Mouse (Mus musculus): ENCODE data around the gene Lrrc23. TPM values are rescaled to one million over a fixed set of nuclear protein-coding genes. Genes with fewer than 3 reads are reported as not detected.

The Lrrc23 gene
- polyA plus RNA-seq, 1 experiment from 2014 or later, result 6.4 TPM

- H3K4me3 ChIP-seq (replicated peaks; ENCODE audit: low read length), result peak within 1 kb of the TSS; percentile 73
- H3K27me3 ChIP-seq (ENCODE audit: control insufficient read depth, insufficient read depth, low read length), result no peaks in the 10 kb centered on the region
- DNase-seq (ENCODE audit: low spot score) (peak; percentile 88), ATAC-seq (ENCODE audit: low FRiP score) (peak; percentile 78)
- WGBS, result under 1% methylated on average over 41 of the region's 41 CpGs
- peak within 1 kb of the TSS; percentile 98 for H3K27ac ChIP-seq
- H3K9me3 ChIP-seq (ENCODE audit: control insufficient read depth, low read length), result no peaks in the 10 kb centered on the region
- peak within 1 kb of the TSS; percentile 83 for H3K4me2 ChIP-seq (replicated peaks)
- peaks cover 30% of the 10 kb centered on the region for H3K36me3 ChIP-seq (replicated peaks; ENCODE audit: control insufficient read depth, insufficient read depth)
- peaks cover 31% of the 10 kb centered on the region for H3K4me1 ChIP-seq (replicated peaks; ENCODE audit: control insufficient read depth, insufficient read depth, low read length)
- peak within 1 kb of the TSS; percentile 96 for H3K9ac ChIP-seq
Measured at GRCm38 (mm10) chr6:124740888-124741761, 38.4 kb downstream of the Lrrc23 start, which contains the start of gene Grcc10. Gene Grcc10, minus strand, starts transcription at chr6:124741374.

DNA sequence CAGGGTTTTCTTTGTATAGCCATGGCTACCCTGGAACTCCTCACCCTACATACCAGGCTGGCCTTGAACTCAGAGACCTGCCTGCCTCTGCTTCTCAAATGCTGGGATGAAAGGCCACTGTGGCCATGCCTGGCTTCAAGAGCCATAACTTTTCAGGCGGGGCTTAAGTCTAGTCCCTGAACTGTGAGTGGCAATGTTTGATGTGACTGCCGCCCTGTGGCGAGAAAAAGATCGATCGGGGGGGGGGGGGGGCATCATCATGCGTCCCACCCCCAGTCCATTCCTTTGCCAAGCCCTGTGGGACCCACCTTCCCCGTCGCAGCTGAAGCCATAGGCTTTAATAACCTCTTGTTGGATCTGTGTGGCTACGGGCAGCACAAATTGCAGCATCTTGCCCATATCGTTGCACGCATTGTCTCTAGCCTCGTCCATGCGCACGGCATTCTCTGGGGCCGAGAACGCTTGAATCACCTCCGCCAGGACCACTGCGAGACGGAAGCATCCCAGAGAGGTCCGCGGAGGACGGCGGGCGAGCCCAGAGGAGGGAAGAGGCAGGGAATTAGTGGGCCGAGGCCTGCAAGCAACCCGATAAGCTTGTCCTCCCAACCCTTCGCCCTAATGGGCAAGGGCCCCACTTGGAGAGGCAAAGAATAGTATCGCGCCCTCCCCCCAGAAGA, 39.2 kb downstream of the Lrrc23 start:
- DNase-seq (ENCODE audit: low spot score) (peak; percentile 66), ATAC-seq (ENCODE audit: low FRiP score) (peak; percentile 19)
- no peaks in the 10 kb centered on the region for H3K27me3 ChIP-seq (ENCODE audit: control insufficient read depth, insufficient read depth, low read length)
- peaks cover 27% of the 10 kb centered on the region for H3K4me1 ChIP-seq (replicated peaks; ENCODE audit: control insufficient read depth, insufficient read depth, low read length)
- H3K9me3 ChIP-seq (ENCODE audit: control insufficient read depth, low read length), result no peaks in the 10 kb centered on the region
- WGBS, result under 1% methylated on average over 28 of the region's 29 CpGs
- peak overlapping the region; percentile 73 for H3K4me3 ChIP-seq (replicated peaks; ENCODE audit: low read length)
- H3K9ac ChIP-seq, result peak overlapping the region; percentile 96
- peaks cover 30% of the 10 kb centered on the region for H3K36me3 ChIP-seq (replicated peaks; ENCODE audit: control insufficient read depth, insufficient read depth)
- peak overlapping the region; percentile 83 for H3K4me2 ChIP-seq (replicated peaks)
- peak overlapping the region; percentile 98 for H3K27ac ChIP-seq

DNA sequence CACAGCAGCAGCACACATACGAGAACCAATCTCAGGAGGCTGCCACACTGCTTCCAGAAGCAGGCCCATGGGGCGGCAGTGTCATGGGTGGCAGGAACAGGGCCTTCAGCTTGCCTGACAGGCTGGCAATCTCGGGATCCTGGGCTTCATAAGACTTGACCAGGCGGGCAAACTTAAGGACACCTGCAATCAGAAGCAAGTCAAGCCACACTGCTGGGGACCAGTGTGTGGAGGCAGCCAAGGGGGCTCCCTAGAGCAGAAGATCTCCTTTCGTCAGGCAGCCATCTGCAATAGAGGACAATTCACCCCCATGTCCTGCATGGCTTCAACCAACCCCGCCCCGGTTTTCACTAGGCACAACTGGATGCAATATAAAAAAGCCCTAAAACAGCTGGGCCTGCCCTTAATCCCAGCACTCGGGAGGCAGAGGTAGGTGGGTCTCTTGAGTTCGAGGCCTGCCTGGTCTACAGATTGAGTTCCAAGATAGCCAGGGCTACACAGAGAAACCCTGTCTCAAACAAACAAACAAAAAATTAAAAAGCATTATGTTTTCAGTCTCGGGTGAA, 40.2 kb downstream of the Lrrc23 start:
- H3K4me2 ChIP-seq (replicated peaks), result peak overlapping the region; percentile 83
- 89% methylated on average over 10 of the region's 10 CpGs for WGBS
- H3K36me3 ChIP-seq (replicated peaks; ENCODE audit: control insufficient read depth, insufficient read depth), result peaks cover 22% of the 10 kb centered on the region
- H3K9ac ChIP-seq, result peak overlapping the region; percentile 96
- peaks cover 27% of the 10 kb centered on the region for H3K4me1 ChIP-seq (replicated peaks; ENCODE audit: control insufficient read depth, insufficient read depth, low read length)
- H3K27ac ChIP-seq, result peak overlapping the region; percentile 98
- DNase-seq (ENCODE audit: low spot score) (no peak), ATAC-seq (ENCODE audit: low FRiP score) (no peak)
- H3K9me3 ChIP-seq (ENCODE audit: control insufficient read depth, low read length), result no peaks in the 10 kb centered on the region
- no peak overlapping the region; the same call in 1 of the 2 replicates for H3K4me3 ChIP-seq (replicated peaks; ENCODE audit: low read length)
- no peaks in the 10 kb centered on the region for H3K27me3 ChIP-seq (ENCODE audit: control insufficient read depth, insufficient read depth, low read length)

GRCm38 (mm10) chr6:124738511-124739023, 41.0 kb downstream of the Lrrc23 start, which contains the start of gene Ptpn6:
Gene Ptpn6, minus strand, starts transcription at chr6:124738714.
- peak within 1 kb of the TSS; percentile 96 for H3K9ac ChIP-seq
- WGBS, result 33% methylated on average over 15 of the region's 15 CpGs
- H3K27me3 ChIP-seq (ENCODE audit: control insufficient read depth, insufficient read depth, low read length), result no peaks in the 10 kb centered on the region
- H3K9me3 ChIP-seq (ENCODE audit: control insufficient read depth, low read length), result no peaks in the 10 kb centered on the region
- peaks cover 27% of the 10 kb centered on the region for H3K4me1 ChIP-seq (replicated peaks; ENCODE audit: control insufficient read depth, insufficient read depth, low read length)
- no peak within 1 kb of the TSS for H3K27ac ChIP-seq
- H3K36me3 ChIP-seq (replicated peaks; ENCODE audit: control insufficient read depth, insufficient read depth), result peaks cover 14% of the 10 kb centered on the region
- no peak within 1 kb of the TSS for H3K4me3 ChIP-seq (replicated peaks; ENCODE audit: low read length)
- DNase-seq (ENCODE audit: low spot score) (no peak), ATAC-seq (ENCODE audit: low FRiP score) (no peak)
- peak within 1 kb of the TSS; percentile 83 for H3K4me2 ChIP-seq (replicated peaks)

- 94% methylated on average over 11 of the region's 11 CpGs for WGBS
- Histone ChIP-seq H3K9ac (no peak overlapping the region), H3K9me3 (ENCODE audit: control insufficient read depth, low read length) (no peaks in the 10 kb centered on the region), H3K27me3 (ENCODE audit: control insufficient read depth, insufficient read depth, low read length) (no peaks in the 10 kb centered on the region), H3K4me2 (replicated peaks) (no peak overlapping the region), H3K36me3 (replicated peaks; ENCODE audit: control insufficient read depth, insufficient read depth) (no peaks in the 10 kb centered on the region), H3K4me3 (replicated peaks; ENCODE audit: low read length) (no peak overlapping the region), H3K27ac (no peak overlapping the region), H3K4me1 (replicated peaks; ENCODE audit: control insufficient read depth, insufficient read depth, low read length) (peaks cover 24% of the 10 kb centered on the region)
- no peak for ATAC-seq (ENCODE audit: low FRiP score)
- DNase-seq (ENCODE audit: low spot score), result no peak
Measured at GRCm38 (mm10) chr6:124737040-124737439, 42.5 kb downstream of the Lrrc23 start.

DNA sequence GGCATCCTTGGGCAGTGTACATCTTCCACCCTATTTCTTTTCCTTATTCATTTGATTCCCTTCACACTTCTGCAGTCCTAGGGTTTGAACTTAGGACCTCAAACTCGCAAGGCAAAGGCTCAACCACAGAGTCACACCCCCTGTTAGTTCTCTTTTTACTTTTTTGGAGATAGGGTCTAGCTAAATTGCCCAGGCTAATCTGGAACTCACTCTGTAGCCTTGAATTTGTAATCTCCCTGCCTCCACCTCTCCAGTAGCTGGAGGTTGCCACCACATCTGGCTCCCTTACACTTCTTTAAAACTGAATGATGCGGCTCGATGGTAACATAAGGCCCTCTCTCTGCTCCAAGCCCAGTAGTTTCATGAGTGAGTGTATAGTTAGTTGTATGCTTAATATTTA, 45.1 kb downstream of the Lrrc23 start:
- Histone ChIP-seq H3K4me1 (replicated peaks; ENCODE audit: control insufficient read depth, insufficient read depth, low read length) (peaks cover 9% of the 10 kb centered on the region), H3K36me3 (replicated peaks; ENCODE audit: control insufficient read depth, insufficient read depth) (no peaks in the 10 kb centered on the region), H3K9me3 (ENCODE audit: control insufficient read depth, low read length) (no peaks in the 10 kb centered on the region), H3K4me2 (replicated peaks) (no peak overlapping the region), H3K27ac (no peak overlapping the region), H3K27me3 (ENCODE audit: control insufficient read depth, insufficient read depth, low read length) (no peaks in the 10 kb centered on the region), H3K9ac (no peak overlapping the region), H3K4me3 (replicated peaks; ENCODE audit: low read length) (no peak overlapping the region)
- 89% methylated on average over 3 of the region's 3 CpGs for WGBS
- ATAC-seq (ENCODE audit: low FRiP score), result no peak
- no peak for DNase-seq (ENCODE audit: low spot score)

GRCm38 (mm10) chr6:124732476-124733370, 46.8 kb downstream of the Lrrc23 start:
- no peaks in the 10 kb centered on the region for H3K9me3 ChIP-seq (ENCODE audit: control insufficient read depth, low read length)
- DNase-seq (ENCODE audit: low spot score) (no peak), ATAC-seq (ENCODE audit: low FRiP score) (no peak)
- no peak overlapping the region for H3K4me3 ChIP-seq (replicated peaks; ENCODE audit: low read length)
- no peaks in the 10 kb centered on the region for H3K27me3 ChIP-seq (ENCODE audit: control insufficient read depth, insufficient read depth, low read length)
- no peaks in the 10 kb centered on the region for H3K36me3 ChIP-seq (replicated peaks; ENCODE audit: control insufficient read depth, insufficient read depth)
- no peak overlapping the region for H3K9ac ChIP-seq
- WGBS, result 56% methylated on average over 19 of the region's 19 CpGs
- H3K4me1 ChIP-seq (replicated peaks; ENCODE audit: control insufficient read depth, insufficient read depth, low read length), result no peaks in the 10 kb centered on the region
- H3K4me2 ChIP-seq (replicated peaks), result no peak overlapping the region
- no peak overlapping the region for H3K27ac ChIP-seq

GRCm38 (mm10) chr6:124731038-124731437, 48.5 kb downstream of the Lrrc23 start:
- Histone ChIP-seq H3K27ac (no peak overlapping the region), H3K9ac (no peak overlapping the region), H3K4me3 (replicated peaks; ENCODE audit: low read length) (no peak overlapping the region), H3K4me1 (replicated peaks; ENCODE audit: control insufficient read depth, insufficient read depth, low read length) (no peaks in the 10 kb centered on the region), H3K4me2 (replicated peaks) (no peak overlapping the region), H3K27me3 (ENCODE audit: control insufficient read depth, insufficient read depth, low read length) (no peaks in the 10 kb centered on the region), H3K36me3 (replicated peaks; ENCODE audit: control insufficient read depth, insufficient read depth) (no peaks in the 10 kb centered on the region), H3K9me3 (ENCODE audit: control insufficient read depth, low read length) (no peaks in the 10 kb centered on the region)
- WGBS, result 87% methylated on average over 7 of the region's 7 CpGs
- ATAC-seq (ENCODE audit: low FRiP score), result no peak
- no peak for DNase-seq (ENCODE audit: low spot score)

Measured in hindbrain, embryonic 14.5 days (tissue).